Comparison of ENCODE assay signal across 25 mouse cellular contexts in the genomic region with DNA sequence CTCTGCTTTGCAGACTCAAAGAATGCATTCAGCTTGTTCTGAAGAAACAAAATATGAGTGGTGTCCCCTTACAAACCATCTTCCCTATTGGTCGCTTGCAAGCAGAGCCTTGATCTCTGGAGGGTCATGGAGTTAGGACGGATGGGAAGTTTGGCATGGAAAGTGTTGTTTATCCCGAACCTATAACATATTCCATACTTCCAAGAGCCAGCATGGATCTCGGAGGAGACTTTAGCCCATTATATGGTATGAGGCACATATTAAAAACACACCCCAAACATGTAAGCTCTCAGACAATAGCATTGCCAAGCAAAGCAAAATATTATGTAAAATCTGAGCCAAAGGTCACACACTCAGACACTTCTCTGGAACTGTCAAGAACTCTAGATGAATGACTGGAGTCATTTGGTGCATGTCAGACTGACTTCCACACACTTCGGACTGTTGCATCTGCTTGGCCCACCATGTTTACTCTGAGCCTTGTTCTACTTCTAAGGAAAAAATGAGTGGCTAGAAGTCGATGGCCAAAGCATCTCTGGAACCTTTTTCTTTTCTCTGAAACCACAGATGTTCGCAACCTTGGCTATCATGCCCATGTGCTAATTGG.
A peak's percentile ranks its signal among the peaks of the same experiment; 100 is the strongest.
DNase-seq lines count a peak whose midpoint lies in the region; ATAC-seq and TF ChIP-seq lines count a peak whose summit lies in the region.
"Had no signal": no experiment of that assay in that cellular context is flagged by ENCODE, and none has a peak within 500 bp of the region (broad histone marks: within the 10 kb centered on the region; RNA-seq: fewer than 3 reads in every experiment).

No protein-coding gene starts in this region.

- no peak for DNase-seq in embryonic facial prominence, embryonic 10.5 days (ENCODE audit: low spot score)
- DNase-seq in kidney, postnatal 0 days (ENCODE audit: low spot score): peak; percentile 61
- DNase-seq in stomach, postnatal 0 days (ENCODE audit: low spot score): no peak
- no peak for DNase-seq in natural killer cell, adult 2 months (ENCODE audit: low spot score in 2 of 2)
- DNase-seq: adrenal gland, postnatal 10 days; adrenal gland, postnatal 36 days; cerebellum, adult 18-20 months; cerebellum, adult 9-10 months; cerebellum, postnatal 14 days; forebrain, postnatal 0 days; gastrocnemius, postnatal 25 days; heart, adult 18-20 months; heart, postnatal 10 days; heart, postnatal 36 days had no signal

- WGBS in embryonic facial prominence, embryonic 13.5 days: 56% methylated on average over 7 of the region's 7 CpGs
- 85% methylated on average over 7 of the region's 7 CpGs for WGBS in embryonic facial prominence, embryonic 10.5 days
- 69% methylated on average over 7 of the region's 7 CpGs for WGBS in kidney, postnatal 0 days
- 71% methylated on average over 7 of the region's 7 CpGs for WGBS in kidney, embryonic 16.5 days
- WGBS in stomach, embryonic 16.5 days: 62% methylated on average over 7 of the region's 7 CpGs
- WGBS in stomach, postnatal 0 days: 67% methylated on average over 7 of the region's 7 CpGs

- H3K27ac ChIP-seq in embryonic facial prominence, embryonic 13.5 days: peak overlapping the region; percentile 48; the same call in 1 of the 2 replicates
- no peak overlapping the region for H3K27ac ChIP-seq in embryonic facial prominence, embryonic 10.5 days (replicated peaks)
- no peak overlapping the region for H3K27ac ChIP-seq in kidney, postnatal 0 days
- H3K27ac ChIP-seq in kidney, embryonic 16.5 days (ENCODE audit: low read length): no peak overlapping the region
- no peak overlapping the region for H3K27ac ChIP-seq in stomach, embryonic 16.5 days (ENCODE audit: low read length)
- no peak overlapping the region for H3K27ac ChIP-seq in stomach, postnatal 0 days (replicated peaks)
- H3K27ac ChIP-seq: embryonic facial prominence, embryonic 12.5 days; heart, embryonic 15.5 days; hindbrain, embryonic 10.5 days; hindbrain, embryonic 13.5 days had no signal

- no peak for TF ChIP-seq CTCF in kidney, postnatal 0 days (IDR thresholded peaks at IDR 0.05; ENCODE audit: low read depth)
- no peak for TF ChIP-seq CTCF in stomach, postnatal 0 days (IDR thresholded peaks at IDR 0.05; ENCODE audit: low read depth)

- no peaks in the 10 kb centered on the region for H3K36me3 ChIP-seq in embryonic facial prominence, embryonic 13.5 days
- no peaks in the 10 kb centered on the region for H3K36me3 ChIP-seq in embryonic facial prominence, embryonic 10.5 days (replicated peaks)
- H3K36me3 ChIP-seq in kidney, postnatal 0 days (ENCODE audit: insufficient read depth, low read length): no peaks in the 10 kb centered on the region
- no peaks in the 10 kb centered on the region for H3K36me3 ChIP-seq in kidney, embryonic 16.5 days (ENCODE audit: insufficient read depth, low read length)
- H3K36me3 ChIP-seq in stomach, embryonic 16.5 days (ENCODE audit: control insufficient read depth, insufficient read depth, low read length): no peaks in the 10 kb centered on the region
- no peaks in the 10 kb centered on the region for H3K36me3 ChIP-seq in stomach, postnatal 0 days (ENCODE audit: control insufficient read depth, insufficient read depth, low read length)
- H3K36me3 ChIP-seq: embryonic facial prominence, embryonic 12.5 days; heart, embryonic 12.5 days; heart, embryonic 15.5 days; hindbrain, embryonic 10.5 days; hindbrain, embryonic 13.5 days had no signal

- H3K27me3 ChIP-seq in embryonic facial prominence, embryonic 13.5 days: no peaks in the 10 kb centered on the region
- H3K27me3 ChIP-seq in embryonic facial prominence, embryonic 10.5 days (replicated peaks; ENCODE audit: low read depth, poor library complexity, severe bottlenecking): no peaks in the 10 kb centered on the region
- no peaks in the 10 kb centered on the region for H3K27me3 ChIP-seq in kidney, postnatal 0 days (ENCODE audit: insufficient read depth, low read length)
- H3K27me3 ChIP-seq in kidney, embryonic 16.5 days (ENCODE audit: insufficient read depth, low read length): no peaks in the 10 kb centered on the region
- H3K27me3 ChIP-seq in stomach, embryonic 16.5 days (ENCODE audit: control insufficient read depth, insufficient read depth, low read length): no peaks in the 10 kb centered on the region
- no peaks in the 10 kb centered on the region for H3K27me3 ChIP-seq in stomach, postnatal 0 days (ENCODE audit: control insufficient read depth, insufficient read depth, low read length)
- H3K27me3 ChIP-seq: embryonic facial prominence, embryonic 12.5 days; heart, embryonic 12.5 days; heart, embryonic 15.5 days; hindbrain, embryonic 13.5 days had no signal

- no peak overlapping the region for H3K9ac ChIP-seq in embryonic facial prominence, embryonic 13.5 days
- no peak overlapping the region for H3K9ac ChIP-seq in kidney, postnatal 0 days (ENCODE audit: low read depth, low read length)
- no peak overlapping the region for H3K9ac ChIP-seq in kidney, embryonic 16.5 days (replicated peaks; ENCODE audit: low read length)
- no peak overlapping the region for H3K9ac ChIP-seq in stomach, embryonic 16.5 days (ENCODE audit: low read length)
- no peak overlapping the region for H3K9ac ChIP-seq in stomach, postnatal 0 days (ENCODE audit: low read length)
- H3K9ac ChIP-seq: embryonic facial prominence, embryonic 12.5 days; forebrain, postnatal 0 days; heart, embryonic 12.5 days; heart, embryonic 15.5 days; hindbrain, embryonic 13.5 days had no signal

- TF ChIP-seq EP300 in stomach, postnatal 0 days (optimal IDR thresholded peaks at IDR 0.05): no peak

- ATAC-seq in embryonic facial prominence, embryonic 13.5 days (ENCODE audit: insufficient number of reproducible peaks, insufficient read depth, low FRiP score, low TSS enrichment, low read depth): no peak
- ATAC-seq in kidney, postnatal 0 days (replicated peaks; ENCODE audit: low FRiP score, low read depth): no peak
- ATAC-seq in kidney, embryonic 16.5 days (ENCODE audit: low FRiP score, low TSS enrichment): no peak
- ATAC-seq in stomach, embryonic 16.5 days (ENCODE audit: insufficient read depth, low FRiP score): 0 out of 2 replicates have a peak, but pooled peaks have one; percentile 17
- ATAC-seq in stomach, postnatal 0 days (ENCODE audit: low FRiP score, low TSS enrichment): no peak
- ATAC-seq: activated CD4-positive, CD25-positive, alpha-beta regulatory T cell, adult 4 months; forebrain, embryonic 14.5 days; forebrain, postnatal 0 days; hindbrain, embryonic 16.5 days had no signal

- H3K4me1 ChIP-seq in embryonic facial prominence, embryonic 13.5 days: peaks cover 31% of the 10 kb centered on the region
- H3K4me1 ChIP-seq in embryonic facial prominence, embryonic 10.5 days: peaks cover 14% of the 10 kb centered on the region
- no peaks in the 10 kb centered on the region for H3K4me1 ChIP-seq in kidney, postnatal 0 days (replicated peaks; ENCODE audit: insufficient read depth, low read length)
- 0 out of 2 replicates have a peak, but pooled peaks cover 3% of the 10 kb centered on the region for H3K4me1 ChIP-seq in kidney, embryonic 16.5 days (ENCODE audit: insufficient read depth, low read length)
- H3K4me1 ChIP-seq in stomach, embryonic 16.5 days (ENCODE audit: control insufficient read depth, insufficient read depth, low read length): no peaks in the 10 kb centered on the region; the same call in 1 of the 2 replicates
- H3K4me1 ChIP-seq in stomach, postnatal 0 days (replicated peaks; ENCODE audit: control insufficient read depth, insufficient read depth): no peaks in the 10 kb centered on the region
- H3K4me1 ChIP-seq: heart, embryonic 12.5 days; heart, embryonic 15.5 days; hindbrain, embryonic 10.5 days; hindbrain, embryonic 13.5 days had no signal

- H3K4me3 ChIP-seq in embryonic facial prominence, embryonic 13.5 days: no peak overlapping the region
- H3K4me3 ChIP-seq in embryonic facial prominence, embryonic 10.5 days: no peak overlapping the region
- no peak overlapping the region for H3K4me3 ChIP-seq in kidney, postnatal 0 days (replicated peaks; ENCODE audit: low read depth, low read length)
- H3K4me3 ChIP-seq in kidney, embryonic 16.5 days (ENCODE audit: low read length): no peak overlapping the region
- no peak overlapping the region for H3K4me3 ChIP-seq in stomach, embryonic 16.5 days (replicated peaks; ENCODE audit: low read length)
- no peak overlapping the region for H3K4me3 ChIP-seq in stomach, postnatal 0 days (ENCODE audit: low read depth, low read length)
- H3K4me3 ChIP-seq: embryonic facial prominence, embryonic 12.5 days; heart, embryonic 12.5 days; heart, embryonic 15.5 days; hindbrain, embryonic 10.5 days; hindbrain, embryonic 13.5 days had no signal

- H3K4me2 ChIP-seq in embryonic facial prominence, embryonic 13.5 days: no peak overlapping the region
- no peak overlapping the region for H3K4me2 ChIP-seq in kidney, postnatal 0 days (ENCODE audit: low read length)
- H3K4me2 ChIP-seq in kidney, embryonic 16.5 days (replicated peaks; ENCODE audit: low read depth, low read length): no peak overlapping the region
- no peak overlapping the region for H3K4me2 ChIP-seq in stomach, embryonic 16.5 days (ENCODE audit: low read depth, low read length)
- H3K4me2 ChIP-seq in stomach, postnatal 0 days (replicated peaks; ENCODE audit: low read depth): no peak overlapping the region
- H3K4me2 ChIP-seq: embryonic facial prominence, embryonic 12.5 days; heart, embryonic 12.5 days; heart, embryonic 15.5 days; hindbrain, embryonic 13.5 days had no signal

- no peaks in the 10 kb centered on the region for H3K9me3 ChIP-seq in embryonic facial prominence, embryonic 13.5 days
- no peaks in the 10 kb centered on the region for H3K9me3 ChIP-seq in embryonic facial prominence, embryonic 10.5 days
- no peaks in the 10 kb centered on the region for H3K9me3 ChIP-seq in kidney, postnatal 0 days (replicated peaks; ENCODE audit: low read length)
- H3K9me3 ChIP-seq in kidney, embryonic 16.5 days (ENCODE audit: low read length): no peaks in the 10 kb centered on the region
- H3K9me3 ChIP-seq in stomach, embryonic 16.5 days (replicated peaks; ENCODE audit: control insufficient read depth, low read length): no peaks in the 10 kb centered on the region
- no peaks in the 10 kb centered on the region for H3K9me3 ChIP-seq in stomach, postnatal 0 days (ENCODE audit: control insufficient read depth, low read length)
- H3K9me3 ChIP-seq: embryonic facial prominence, embryonic 12.5 days; heart, embryonic 12.5 days; heart, embryonic 15.5 days; hindbrain, embryonic 10.5 days; hindbrain, embryonic 13.5 days had no signal
